Mouse (Mus musculus) brain, embryonic 14.5 days (tissue): Measurements from ENCODE around the gene Muc1.

Source experiments
- CTCF ChIP-seq: fragments of 200-500 bp; IDR thresholded peaks from 2 replicates; pipeline ENCODE4 v1.5.1; 2012; ENCODE audit warnings: inconsistent platforms, mild to moderate bottlenecking, moderate library complexity, borderline replicate concordance; ENCODE audit not compliant: insufficient read depth, insufficient read length; ENCODE audit errors: extremely low read depth
- POLR2A ChIP-seq: fragments of 200-500 bp; IDR thresholded peaks from 2 replicates; pipeline ENCODE4 v1.6.1; 2012; ENCODE audit warnings: mild to moderate bottlenecking, inconsistent platforms, borderline replicate concordance; ENCODE audit not compliant: poor library complexity, insufficient read depth, insufficient read length, severe bottlenecking; ENCODE audit errors: extremely low read depth

DNA sequence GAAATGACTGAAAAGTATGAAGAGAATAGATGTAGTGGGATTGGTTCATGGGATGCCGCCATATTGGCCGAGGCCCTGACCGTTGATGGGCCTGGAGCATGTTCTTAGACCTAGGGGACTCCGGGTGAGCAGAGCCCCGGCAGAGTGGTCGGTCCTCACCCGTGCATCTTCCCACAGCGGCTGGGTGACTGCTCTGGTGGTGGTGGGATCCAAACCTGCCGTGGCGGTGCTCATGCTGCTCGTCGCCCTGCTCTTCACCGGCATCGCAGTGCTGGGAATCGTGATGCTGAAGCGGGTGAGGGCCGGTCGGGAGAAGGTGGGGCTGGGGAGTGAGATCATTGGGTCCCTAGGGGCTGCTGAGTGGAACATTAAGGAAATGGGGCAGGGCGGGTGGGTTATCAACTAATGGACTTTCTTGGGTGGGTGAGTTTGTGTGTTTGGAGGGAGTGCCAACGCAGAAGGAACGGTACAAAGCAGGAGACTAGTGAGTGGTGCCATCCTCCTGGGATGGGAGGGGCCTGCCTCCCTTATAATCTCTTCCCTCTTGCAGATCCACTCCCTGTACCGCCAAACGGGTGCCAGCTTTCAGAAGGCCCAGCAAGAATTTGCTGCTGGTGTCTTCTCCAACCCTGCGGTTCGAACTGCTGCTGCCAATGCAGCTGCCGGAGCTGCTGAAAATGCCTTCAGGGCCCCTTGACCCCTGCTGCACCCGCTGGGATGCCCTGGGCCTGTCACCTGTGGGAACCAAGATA, 46.9 kb upstream of the Muc1 start:
- no peak for TF ChIP-seq CTCF
- no peak for TF ChIP-seq POLR2A
